14 mouse cellular contexts compared by ENCODE assay signal in genomic region chr10:80671936-80672690, GRCm38 (mm10). TPM values are rescaled to one million over a fixed set of nuclear protein-coding genes. Genes with fewer than 3 reads are reported as not detected.
A peak's percentile ranks its signal among the peaks of the same experiment; 100 is the strongest.
DNase-seq lines count a peak whose midpoint lies in the region; ATAC-seq and TF ChIP-seq lines count a peak whose summit lies in the region.
"Had no signal": no experiment of that assay in that cellular context is flagged by ENCODE, and none has a peak within 500 bp of the region (broad histone marks: within the 10 kb centered on the region; RNA-seq: fewer than 3 reads in every experiment).

No protein-coding gene starts in this region.

- ATAC-seq in forebrain, embryonic 13.5 days = no peak
- ATAC-seq in forebrain, embryonic 16.5 days = no peak
- ATAC-seq in midbrain, postnatal 0 days (ENCODE audit: low FRiP score) = no peak
- no peak for ATAC-seq in midbrain, embryonic 15.5 days (replicated peaks)
- ATAC-seq: forebrain, embryonic 15.5 days had no signal

- DNase-seq in kidney, adult 2 months = peak; percentile 67
- no peak for DNase-seq in kidney, adult 9 months
- no peak for DNase-seq in midbrain, postnatal 0 days (ENCODE audit: low spot score)
- DNase-seq in ovary, postnatal 14 days (ENCODE audit: low spot score) = no peak
- DNase-seq: kidney, postnatal 4 days; lung, postnatal 4 days; spleen, adult 18-20 months had no signal

- H3ac ChIP-seq in myocyte (ENCODE audit: control insufficient read depth, insufficient read length) = no peak overlapping the region

- no peak overlapping the region for H3K4me2 ChIP-seq in forebrain, embryonic 13.5 days
- no peak overlapping the region for H3K4me2 ChIP-seq in forebrain, embryonic 16.5 days (ENCODE audit: low read length)
- H3K4me2 ChIP-seq in midbrain, postnatal 0 days (ENCODE audit: low read depth, low read length, poor library complexity, severe bottlenecking) = no peak overlapping the region
- no peak overlapping the region for H3K4me2 ChIP-seq in midbrain, embryonic 15.5 days
- peak overlapping the region; percentile 78 for H3K4me2 ChIP-seq in myocyte (ENCODE audit: low read depth)
- H3K4me2 ChIP-seq: forebrain, embryonic 15.5 days had no signal

- no peak overlapping the region for H3K27ac ChIP-seq in forebrain, embryonic 13.5 days
- no peak overlapping the region for H3K27ac ChIP-seq in forebrain, embryonic 16.5 days (ENCODE audit: low read length)
- no peak overlapping the region for H3K27ac ChIP-seq in kidney, adult 2 months (ENCODE audit: insufficient read depth, low read depth, low read length)
- H3K27ac ChIP-seq in midbrain, postnatal 0 days (ENCODE audit: low read depth, low read length) = no peak overlapping the region
- H3K27ac ChIP-seq in midbrain, embryonic 15.5 days = no peak overlapping the region
- H3K27ac ChIP-seq: forebrain, embryonic 15.5 days; heart, embryonic 15.5 days had no signal

- no peak for TF ChIP-seq POLR2A in kidney, adult 2 months (IDR thresholded peaks at IDR 0.05; ENCODE audit: low read depth, low read length)
- peak; percentile 26 for TF ChIP-seq POLR2A in myocyte (IDR thresholded peaks at IDR 0.05; ENCODE audit: insufficient read length, low read depth)

- TF ChIP-seq CTCF in kidney, adult 2 months (conservative IDR thresholded peaks at IDR 0.05; ENCODE audit: insufficient read depth, insufficient read length, low read depth, low read length) = no peak
- TF ChIP-seq CTCF in midbrain, postnatal 0 days (IDR thresholded peaks at IDR 0.05) = no peak

- 90% methylated on average over 11 of the region's 11 CpGs for WGBS in forebrain, embryonic 13.5 days
- 89% methylated on average over 11 of the region's 11 CpGs for WGBS in forebrain, embryonic 16.5 days
- WGBS in kidney, adult 2 months = 44% methylated on average over 11 of the region's 11 CpGs
- WGBS in midbrain, postnatal 0 days = 85% methylated on average over 11 of the region's 11 CpGs
- WGBS in midbrain, embryonic 15.5 days = 87% methylated on average over 11 of the region's 11 CpGs

- H3K79me2 ChIP-seq in myocyte (ENCODE audit: control insufficient read depth, insufficient read depth) = peaks cover 41% of the 10 kb centered on the region

- peak overlapping the region; percentile 37; the same call in 1 of the 2 replicates for H3K9ac ChIP-seq in forebrain, embryonic 13.5 days
- H3K9ac ChIP-seq in forebrain, embryonic 16.5 days (replicated peaks; ENCODE audit: low read depth, low read length) = no peak overlapping the region
- 0 out of 2 replicates have a peak overlapping the region, but pooled peaks have one; percentile 4 for H3K9ac ChIP-seq in midbrain, postnatal 0 days (replicated peaks; ENCODE audit: low read length, poor library complexity, severe bottlenecking)
- H3K9ac ChIP-seq in midbrain, embryonic 15.5 days = no peak overlapping the region
- H3K9ac ChIP-seq: forebrain, embryonic 15.5 days had no signal

- peaks cover 41% of the 10 kb centered on the region for H3K4me1 ChIP-seq in forebrain, embryonic 13.5 days
- H3K4me1 ChIP-seq in forebrain, embryonic 16.5 days (replicated peaks; ENCODE audit: control insufficient read depth, insufficient read depth, low read length) = peaks cover 38% of the 10 kb centered on the region
- H3K4me1 ChIP-seq in kidney, adult 2 months (ENCODE audit: control insufficient read depth, insufficient read depth, low read length) = peaks cover 56% of the 10 kb centered on the region
- H3K4me1 ChIP-seq in midbrain, postnatal 0 days (ENCODE audit: insufficient read depth, low read length) = peaks cover 16% of the 10 kb centered on the region
- peaks cover 41% of the 10 kb centered on the region for H3K4me1 ChIP-seq in midbrain, embryonic 15.5 days

- H3K36me3 ChIP-seq in forebrain, embryonic 13.5 days (ENCODE audit: poor library complexity, severe bottlenecking) = peaks cover 72% of the 10 kb centered on the region
- H3K36me3 ChIP-seq in forebrain, embryonic 16.5 days (ENCODE audit: control insufficient read depth, insufficient read depth) = peaks cover 27% of the 10 kb centered on the region
- H3K36me3 ChIP-seq in kidney, adult 2 months (ENCODE audit: control insufficient read depth, insufficient read depth, low read length) = peaks cover 7% of the 10 kb centered on the region; the same call in 1 of the 2 replicates
- H3K36me3 ChIP-seq in midbrain, postnatal 0 days (ENCODE audit: insufficient read depth, low read length) = peaks cover 53% of the 10 kb centered on the region
- H3K36me3 ChIP-seq in midbrain, embryonic 15.5 days (replicated peaks) = peaks cover 27% of the 10 kb centered on the region; the same call in 1 of the 2 replicates
- H3K36me3 ChIP-seq in myocyte (ENCODE audit: control insufficient read depth, insufficient read depth) = peaks cover 11% of the 10 kb centered on the region

- no peak overlapping the region for H3K4me3 ChIP-seq in forebrain, embryonic 13.5 days
- H3K4me3 ChIP-seq in forebrain, embryonic 16.5 days (replicated peaks; ENCODE audit: low read length) = no peak overlapping the region
- no peak overlapping the region for H3K4me3 ChIP-seq in kidney, adult 2 months (ENCODE audit: insufficient read depth, low read depth, low read length)
- no peak overlapping the region for H3K4me3 ChIP-seq in midbrain, postnatal 0 days (ENCODE audit: low read depth, low read length)
- no peak overlapping the region for H3K4me3 ChIP-seq in midbrain, embryonic 15.5 days
- no peak overlapping the region for H3K4me3 ChIP-seq in myocyte
- H3K4me3 ChIP-seq: forebrain, embryonic 15.5 days; heart, embryonic 15.5 days had no signal

- H3K27me3 ChIP-seq in forebrain, embryonic 13.5 days = no peaks in the 10 kb centered on the region
- no peaks in the 10 kb centered on the region for H3K27me3 ChIP-seq in forebrain, embryonic 16.5 days (replicated peaks; ENCODE audit: control insufficient read depth, insufficient read depth, low read length)
- H3K27me3 ChIP-seq in kidney, adult 2 months (replicated peaks; ENCODE audit: control insufficient read depth, insufficient read depth, low read length) = no peaks in the 10 kb centered on the region
- H3K27me3 ChIP-seq in midbrain, postnatal 0 days (ENCODE audit: insufficient read depth, low read length) = no peaks in the 10 kb centered on the region
- no peaks in the 10 kb centered on the region for H3K27me3 ChIP-seq in midbrain, embryonic 15.5 days (replicated peaks)
- H3K27me3 ChIP-seq in myocyte (ENCODE audit: control insufficient read depth, insufficient read depth, insufficient read length) = no peaks in the 10 kb centered on the region
- H3K27me3 ChIP-seq: CH12.LX; forebrain, embryonic 15.5 days; heart, embryonic 15.5 days had no signal

- H3K9me3 ChIP-seq in forebrain, embryonic 13.5 days (replicated peaks) = no peaks in the 10 kb centered on the region
- H3K9me3 ChIP-seq in forebrain, embryonic 16.5 days (ENCODE audit: control insufficient read depth, low read length) = no peaks in the 10 kb centered on the region
- H3K9me3 ChIP-seq in midbrain, postnatal 0 days (ENCODE audit: low read length) = no peaks in the 10 kb centered on the region
- no peaks in the 10 kb centered on the region for H3K9me3 ChIP-seq in midbrain, embryonic 15.5 days
- H3K9me3 ChIP-seq: forebrain, embryonic 15.5 days; heart, embryonic 15.5 days had no signal

RNA-seq across cellular contexts. Expression of gene Mknk2, which starts 5.8 kb away (rescaled TPM):
- 52.3 and 55.1 TPM in 2 replicates for polyA plus RNA-seq in forebrain, embryonic 13.5 days (2015; fragmentation: Nextera tagmentation; extraction: Ambion mirVana)
- 57.1 and 61.2 TPM in 2 replicates for polyA plus RNA-seq in forebrain, embryonic 16.5 days (2015; fragmentation: Nextera tagmentation; extraction: Ambion mirVana)
- 163 and 210 TPM in 2 replicates for polyA plus RNA-seq in kidney, adult 2 months (2012; rRNA removed)
- 74.6 and 74.7 TPM in 2 replicates for total RNA-seq in midbrain, postnatal 0 days (2014; rRNA removed)
- polyA plus RNA-seq in midbrain, postnatal 0 days (2015; fragmentation: Nextera tagmentation; extraction: Ambion mirVana) = 35.3 and 36.0 TPM in 2 replicates
- 61.5 and 66.6 TPM in 2 replicates for polyA plus RNA-seq in midbrain, embryonic 15.5 days (2015; fragmentation: Nextera tagmentation; extraction: Ambion mirVana)
- polyA plus RNA-seq in myocyte (2012; fragmentation: generic; extraction: Trizol) = 119 TPM

RNA-seq across cellular contexts. Expression of gene Btbd2, which starts 15.2 kb away (rescaled TPM):
- polyA plus RNA-seq in forebrain, embryonic 13.5 days (2015; fragmentation: Nextera tagmentation; extraction: Ambion mirVana) = 59.2 and 61.2 TPM in 2 replicates
- 75.2 and 79.7 TPM in 2 replicates for polyA plus RNA-seq in forebrain, embryonic 16.5 days (2015; fragmentation: Nextera tagmentation; extraction: Ambion mirVana)
- 77.7 and 80.7 TPM in 2 replicates for polyA plus RNA-seq in kidney, adult 2 months (2012; rRNA removed)
- 168 and 215 TPM in 2 replicates for total RNA-seq in midbrain, postnatal 0 days (2014; rRNA removed)
- polyA plus RNA-seq in midbrain, postnatal 0 days (2015; fragmentation: Nextera tagmentation; extraction: Ambion mirVana) = 71.6 and 80.4 TPM in 2 replicates
- 85.9 and 90.4 TPM in 2 replicates for polyA plus RNA-seq in midbrain, embryonic 15.5 days (2015; fragmentation: Nextera tagmentation; extraction: Ambion mirVana)
- 55.9 TPM for polyA plus RNA-seq in myocyte (2012; fragmentation: generic; extraction: Trizol)

RNA-seq across cellular contexts. Expression of gene Mob3a, which starts 29.7 kb away (rescaled TPM):
- polyA plus RNA-seq in forebrain, embryonic 13.5 days (2015; fragmentation: Nextera tagmentation; extraction: Ambion mirVana) = 47.9 and 51.6 TPM in 2 replicates
- 56.9 and 59.4 TPM in 2 replicates for polyA plus RNA-seq in forebrain, embryonic 16.5 days (2015; fragmentation: Nextera tagmentation; extraction: Ambion mirVana)
- polyA plus RNA-seq in kidney, adult 2 months (2012; rRNA removed) = 14.3 and 19.5 TPM in 2 replicates
- 66.6 and 75.1 TPM in 2 replicates for total RNA-seq in midbrain, postnatal 0 days (2014; rRNA removed)
- polyA plus RNA-seq in midbrain, postnatal 0 days (2015; fragmentation: Nextera tagmentation; extraction: Ambion mirVana) = 44.9 and 48.5 TPM in 2 replicates
- polyA plus RNA-seq in midbrain, embryonic 15.5 days (2015; fragmentation: Nextera tagmentation; extraction: Ambion mirVana) = 63.4 and 64.3 TPM in 2 replicates
- polyA plus RNA-seq in myocyte (2012; fragmentation: generic; extraction: Trizol) = 25.1 TPM

RNA-seq across cellular contexts. Expression of gene Izumo4, which starts 29.9 kb away (rescaled TPM):
- 24.5 and 26.3 TPM in 2 replicates for polyA plus RNA-seq in forebrain, embryonic 13.5 days (2015; fragmentation: Nextera tagmentation; extraction: Ambion mirVana)
- polyA plus RNA-seq in forebrain, embryonic 16.5 days (2015; fragmentation: Nextera tagmentation; extraction: Ambion mirVana) = 32.5 and 44.1 TPM in 2 replicates
- 36.8 and 39.5 TPM in 2 replicates for polyA plus RNA-seq in kidney, adult 2 months (2012; rRNA removed)
- total RNA-seq in midbrain, postnatal 0 days (2014; rRNA removed) = 26.3 and 48.0 TPM in 2 replicates
- 44.0 and 47.4 TPM in 2 replicates for polyA plus RNA-seq in midbrain, postnatal 0 days (2015; fragmentation: Nextera tagmentation; extraction: Ambion mirVana)
- 42.9 and 50.9 TPM in 2 replicates for polyA plus RNA-seq in midbrain, embryonic 15.5 days (2015; fragmentation: Nextera tagmentation; extraction: Ambion mirVana)
- polyA plus RNA-seq in myocyte (2012; fragmentation: generic; extraction: Trizol) = 1.9 TPM

RNA-seq across cellular contexts. Expression of gene Csnk1g2, which starts 49.5 kb away (rescaled TPM):
- polyA plus RNA-seq in forebrain, embryonic 13.5 days (2015; fragmentation: Nextera tagmentation; extraction: Ambion mirVana) = 55.0 and 73.2 TPM in 2 replicates
- 91.3 and 96.9 TPM in 2 replicates for polyA plus RNA-seq in forebrain, embryonic 16.5 days (2015; fragmentation: Nextera tagmentation; extraction: Ambion mirVana)
- 166 and 193 TPM in 2 replicates for polyA plus RNA-seq in kidney, adult 2 months (2012; rRNA removed)
- 124 and 146 TPM in 2 replicates for total RNA-seq in midbrain, postnatal 0 days (2014; rRNA removed)
- polyA plus RNA-seq in midbrain, postnatal 0 days (2015; fragmentation: Nextera tagmentation; extraction: Ambion mirVana) = 90.5 and 93.3 TPM in 2 replicates
- 107 and 123 TPM in 2 replicates for polyA plus RNA-seq in midbrain, embryonic 15.5 days (2015; fragmentation: Nextera tagmentation; extraction: Ambion mirVana)
- 178 TPM for polyA plus RNA-seq in myocyte (2012; fragmentation: generic; extraction: Trizol)

Comparison
In these comparisons a context has a peak if more than half of its experiments do, and no peak if none do; other contexts are left out.
1. H3K9ac ChIP-seq: peak in forebrain, embryonic 13.5 days (single experiment) and midbrain, postnatal 0 days (single experiment); none in forebrain, embryonic 16.5 days (single experiment) and midbrain, embryonic 15.5 days (single experiment).